Mouse (Mus musculus) kidney, postnatal 10 days (tissue): ENCODE measurements around the gene Ckb.
A peak's percentile ranks its signal among the peaks of the same experiment; 100 is the strongest.
"Not testable (repeated sequence)": the region's sequence is repeated elsewhere in the genome, so short reads cannot be mapped to it uniquely, and the experiment has no call there.

Experiments used
- DNase-seq: peaks from one replicate; pipeline ENCODE4 v3.0.0; 2021; ENCODE audit warnings: mixed read lengths

Ckb gene

GRCm38 (mm10) chr12:111668457-111668912, 3.7 kb downstream of the Ckb start:
- DNase-seq: peak; percentile 99

GRCm38 (mm10) chr12:111667421-111667820, 4.7 kb downstream of the Ckb start:
- no peak for DNase-seq

- DNase-seq: no peak
These were observed 5.8 kb downstream of the Ckb start for GRCm38 (mm10) chr12:111666380-111666779.

GRCm38 (mm10) chr12:111665041-111665880, 6.9 kb downstream of the Ckb start:
- no peak for DNase-seq

GRCm38 (mm10) chr12:111664144-111664634, 7.9 kb downstream of the Ckb start:
- DNase-seq: peak; percentile 79

- no peak for DNase-seq
These were observed 8.7 kb downstream of the Ckb start for GRCm38 (mm10) chr12:111663228-111664143.

- DNase-seq: not testable (repeated sequence)
These were observed 10.6 kb downstream of the Ckb start for GRCm38 (mm10) chr12:111661554-111661953.

GRCm38 (mm10) chr12:111660628-111661027, 11.5 kb downstream of the Ckb start:
- DNase-seq: no peak

- DNase-seq: no peak
These were observed 12.8 kb downstream of the Ckb start for GRCm38 (mm10) chr12:111659331-111659730.

GRCm38 (mm10) chr12:111655695-111656094, 16.4 kb downstream of the Ckb start:
- DNase-seq: peak; percentile 40

GRCm38 (mm10) chr12:111653434-111653833, 18.7 kb downstream of the Ckb start:
- peak; percentile 83 for DNase-seq

GRCm38 (mm10) chr12:111652953-111653352, 19.2 kb downstream of the Ckb start:
- DNase-seq: no peak

GRCm38 (mm10) chr12:111648061-111648645, 24.0 kb downstream of the Ckb start:
- peak; percentile 81 for DNase-seq
